Mouse (Mus musculus): ENCODE measurements around the gene Ptprcap. TPM values are rescaled to one million over a fixed set of nuclear protein-coding genes. Genes with fewer than 3 reads are reported as not detected.

Gene Ptprcap
- polyA plus RNA-seq (2014; fragmentation: Nextera tagmentation; extraction: Ambion mirVana): 0.92 and 1.8 TPM in 2 replicates

DNA sequence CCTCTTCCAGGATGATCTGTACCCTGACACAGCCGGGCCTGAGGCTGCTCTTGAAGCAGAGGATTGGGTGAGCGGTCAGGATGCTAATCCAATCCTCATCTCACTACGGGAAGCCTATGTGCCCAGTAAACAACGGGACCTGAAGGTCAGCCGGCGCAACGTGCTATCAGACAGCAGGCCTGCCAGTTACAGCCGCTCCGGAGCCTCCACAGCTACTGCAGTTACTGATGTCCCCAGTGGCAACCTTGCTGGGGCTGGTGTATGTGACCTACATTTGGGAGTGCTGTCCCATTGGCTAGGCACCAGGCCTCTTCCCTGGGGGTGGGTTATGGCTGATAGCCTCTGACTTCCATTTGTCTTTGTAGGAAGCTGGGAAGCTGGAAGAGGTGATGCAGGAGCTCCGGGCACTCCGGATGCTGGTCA lies at the start of gene Ptprcap:
Gene Ptprcap (plus strand): TSS at position 373 of the 423 bp plus-strand sequence.
- ATAC-seq (ENCODE audit: insufficient read depth, low FRiP score, low TSS enrichment): no peak
- Histone ChIP-seq H3K4me3 (ENCODE audit: low read depth, low read length) (no peak within 1 kb of the TSS), H3K27me3 (ENCODE audit: control insufficient read depth, insufficient read depth, low read length) (no peaks in the 10 kb centered on the region), H3K4me1 (ENCODE audit: control insufficient read depth, insufficient read depth, low read length) (peaks cover 8% of the 10 kb centered on the region), H3K9ac (ENCODE audit: low read length) (no peak within 1 kb of the TSS), H3K9me3 (ENCODE audit: control insufficient read depth, low read length) (no peaks in the 10 kb centered on the region), H3K4me2 (ENCODE audit: low read depth) (no peak within 1 kb of the TSS), H3K27ac (ENCODE audit: low read depth, low read length) (no peak within 1 kb of the TSS), H3K36me3 (ENCODE audit: control insufficient read depth, insufficient read depth, low read length) (peaks cover 13% of the 10 kb centered on the region)
- 85% methylated on average over 11 of the region's 11 CpGs for WGBS
- no peak for DNase-seq (ENCODE audit: low spot score)

DNA sequence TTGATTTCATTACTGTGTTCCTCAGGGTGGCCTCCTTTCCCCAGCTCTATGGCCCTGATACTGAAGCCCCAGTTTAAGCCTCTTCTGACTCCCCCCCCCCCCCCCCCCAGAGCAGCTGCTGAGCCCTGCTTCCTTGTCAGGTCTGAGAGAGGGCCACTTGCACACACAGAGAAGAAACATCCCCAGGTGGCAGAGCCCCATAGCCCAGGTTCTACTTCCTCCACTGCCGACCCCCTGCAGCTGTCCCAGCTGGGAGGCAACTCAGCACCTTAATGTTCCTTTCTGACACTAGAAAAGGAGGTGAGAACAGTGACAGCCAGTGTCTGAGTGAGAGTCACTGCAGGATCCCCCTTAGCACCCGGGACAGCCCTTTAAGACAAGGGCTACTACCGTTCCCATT lies 49.6 kb upstream of the Ptprcap start:
- no peak for DNase-seq (ENCODE audit: low spot score)

DNA sequence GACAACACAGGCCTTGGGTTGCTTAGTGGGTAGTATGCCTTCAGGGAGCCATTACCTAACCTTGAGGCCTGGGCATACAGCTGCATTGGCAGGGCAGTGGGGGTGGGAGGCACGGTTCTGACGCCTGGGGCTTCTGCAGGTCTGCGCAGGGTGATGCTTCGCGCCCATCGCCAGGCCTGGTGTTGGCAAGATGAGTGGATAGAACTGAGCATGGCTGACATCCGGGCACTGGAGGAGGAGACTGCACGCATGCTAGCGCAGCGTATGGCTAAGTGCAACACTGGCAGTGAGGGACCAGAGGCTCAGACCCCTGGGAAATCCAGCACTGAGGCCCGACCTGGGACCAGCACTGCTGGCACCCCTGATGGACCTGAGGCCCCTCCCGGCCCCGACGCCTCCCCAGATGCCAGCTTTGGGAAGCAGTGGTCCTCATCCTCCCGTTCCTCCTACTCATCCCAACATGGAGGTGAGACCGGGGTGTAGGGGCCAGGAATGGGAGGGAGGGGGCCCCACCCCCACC lies 48.7 kb upstream of the Ptprcap start:
- H3K36me3 ChIP-seq (ENCODE audit: control insufficient read depth, insufficient read depth, low read length): no peaks in the 10 kb centered on the region
- no peak overlapping the region for H3K9ac ChIP-seq (ENCODE audit: low read length)
- 88% methylated on average over 16 of the region's 16 CpGs for WGBS
- H3K27me3 ChIP-seq (ENCODE audit: control insufficient read depth, insufficient read depth, low read length): peaks cover 25% of the 10 kb centered on the region
- peaks cover 6% of the 10 kb centered on the region for H3K4me1 ChIP-seq (ENCODE audit: control insufficient read depth, insufficient read depth, low read length)
- no peak overlapping the region for H3K27ac ChIP-seq (ENCODE audit: low read depth, low read length)
- H3K4me3 ChIP-seq (ENCODE audit: low read depth, low read length): no peak overlapping the region
- DNase-seq (ENCODE audit: low spot score) (no peak), ATAC-seq (ENCODE audit: insufficient read depth, low FRiP score, low TSS enrichment) (no peak)
- no peaks in the 10 kb centered on the region for H3K9me3 ChIP-seq (ENCODE audit: control insufficient read depth, low read length)
- H3K4me2 ChIP-seq (ENCODE audit: low read depth): no peak overlapping the region

More for the DNA sequence above, 49.6 kb upstream of the Ptprcap start:
- 83% methylated on average over 3 of the region's 3 CpGs for WGBS
- no peak overlapping the region for H3K27ac ChIP-seq (ENCODE audit: low read depth, low read length)
- no peak overlapping the region for H3K4me2 ChIP-seq (ENCODE audit: low read depth)
- no peak overlapping the region for H3K9ac ChIP-seq (ENCODE audit: low read length)
- ATAC-seq (ENCODE audit: insufficient read depth, low FRiP score, low TSS enrichment): no peak
- H3K36me3 ChIP-seq (ENCODE audit: control insufficient read depth, insufficient read depth, low read length): no peaks in the 10 kb centered on the region
- H3K9me3 ChIP-seq (ENCODE audit: control insufficient read depth, low read length): no peaks in the 10 kb centered on the region
- H3K4me3 ChIP-seq (ENCODE audit: low read depth, low read length): no peak overlapping the region
- H3K4me1 ChIP-seq (ENCODE audit: control insufficient read depth, insufficient read depth, low read length): peaks cover 9% of the 10 kb centered on the region
- peaks cover 28% of the 10 kb centered on the region for H3K27me3 ChIP-seq (ENCODE audit: control insufficient read depth, insufficient read depth, low read length)

DNA sequence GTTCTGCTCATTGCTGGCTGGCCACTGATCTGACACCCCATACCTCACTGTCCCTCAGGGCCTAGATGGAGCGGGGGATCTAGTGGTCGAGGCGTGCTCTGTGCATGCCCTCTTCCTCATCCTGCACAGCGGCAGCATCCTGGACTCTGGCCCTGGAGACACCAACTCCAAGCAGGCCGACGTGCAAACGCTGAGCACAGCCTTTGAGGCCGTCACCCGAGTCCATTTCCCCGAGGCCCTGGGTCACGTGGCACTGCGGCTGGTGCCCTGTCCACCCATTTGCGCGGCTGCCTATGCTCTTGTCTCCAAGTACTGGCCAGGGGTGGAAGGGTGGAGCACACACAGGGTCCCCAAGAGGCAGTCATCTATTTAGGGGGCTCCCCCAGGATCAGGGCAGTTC lies 46.8 kb upstream of the Ptprcap start:
- Histone ChIP-seq H3K9ac (ENCODE audit: low read length) (no peak overlapping the region), H3K36me3 (ENCODE audit: control insufficient read depth, insufficient read depth, low read length) (no peaks in the 10 kb centered on the region), H3K9me3 (ENCODE audit: control insufficient read depth, low read length) (no peaks in the 10 kb centered on the region), H3K4me2 (ENCODE audit: low read depth) (no peak overlapping the region), H3K27me3 (ENCODE audit: control insufficient read depth, insufficient read depth, low read length) (peaks cover 8% of the 10 kb centered on the region), H3K4me3 (ENCODE audit: low read depth, low read length) (no peak overlapping the region), H3K4me1 (ENCODE audit: control insufficient read depth, insufficient read depth, low read length) (no peaks in the 10 kb centered on the region), H3K27ac (ENCODE audit: low read depth, low read length) (no peak overlapping the region)
- WGBS: 89% methylated on average over 14 of the region's 14 CpGs
- ATAC-seq (ENCODE audit: insufficient read depth, low FRiP score, low TSS enrichment): no peak
- no peak for DNase-seq (ENCODE audit: low spot score)

DNA sequence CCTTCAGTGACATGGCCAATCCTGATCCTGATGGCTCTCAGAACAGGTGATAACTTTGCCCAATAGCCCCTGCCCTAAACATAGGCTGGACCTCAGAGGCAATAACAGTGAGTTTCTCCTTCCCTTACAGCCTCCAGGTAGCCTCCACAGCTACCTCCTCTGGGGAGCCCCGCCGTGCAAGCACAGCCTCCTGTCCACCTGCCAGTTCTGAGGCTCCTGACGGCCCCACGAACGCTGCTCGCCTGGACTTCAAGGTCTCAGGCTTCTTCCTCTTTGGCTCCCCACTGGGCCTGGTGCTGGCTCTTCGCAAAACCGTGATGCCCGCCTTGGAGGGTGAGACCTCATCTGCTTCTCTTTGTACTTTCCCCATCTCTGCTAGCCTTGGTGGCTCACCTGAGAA lies 44.9 kb upstream of the Ptprcap start:
- no peak for DNase-seq (ENCODE audit: low spot score)
- Histone ChIP-seq H3K9me3 (ENCODE audit: control insufficient read depth, low read length) (no peaks in the 10 kb centered on the region), H3K27me3 (ENCODE audit: control insufficient read depth, insufficient read depth, low read length) (no peaks in the 10 kb centered on the region), H3K4me1 (ENCODE audit: control insufficient read depth, insufficient read depth, low read length) (no peaks in the 10 kb centered on the region), H3K4me3 (ENCODE audit: low read depth, low read length) (no peak overlapping the region), H3K36me3 (ENCODE audit: control insufficient read depth, insufficient read depth, low read length) (peaks cover 7% of the 10 kb centered on the region; the same call in 1 of the 2 replicates), H3K9ac (ENCODE audit: low read length) (no peak overlapping the region), H3K4me2 (ENCODE audit: low read depth) (no peak overlapping the region), H3K27ac (ENCODE audit: low read depth, low read length) (no peak overlapping the region)
- 79% methylated on average over 9 of the region's 9 CpGs for WGBS
- ATAC-seq (ENCODE audit: insufficient read depth, low FRiP score, low TSS enrichment): no peak

DNA sequence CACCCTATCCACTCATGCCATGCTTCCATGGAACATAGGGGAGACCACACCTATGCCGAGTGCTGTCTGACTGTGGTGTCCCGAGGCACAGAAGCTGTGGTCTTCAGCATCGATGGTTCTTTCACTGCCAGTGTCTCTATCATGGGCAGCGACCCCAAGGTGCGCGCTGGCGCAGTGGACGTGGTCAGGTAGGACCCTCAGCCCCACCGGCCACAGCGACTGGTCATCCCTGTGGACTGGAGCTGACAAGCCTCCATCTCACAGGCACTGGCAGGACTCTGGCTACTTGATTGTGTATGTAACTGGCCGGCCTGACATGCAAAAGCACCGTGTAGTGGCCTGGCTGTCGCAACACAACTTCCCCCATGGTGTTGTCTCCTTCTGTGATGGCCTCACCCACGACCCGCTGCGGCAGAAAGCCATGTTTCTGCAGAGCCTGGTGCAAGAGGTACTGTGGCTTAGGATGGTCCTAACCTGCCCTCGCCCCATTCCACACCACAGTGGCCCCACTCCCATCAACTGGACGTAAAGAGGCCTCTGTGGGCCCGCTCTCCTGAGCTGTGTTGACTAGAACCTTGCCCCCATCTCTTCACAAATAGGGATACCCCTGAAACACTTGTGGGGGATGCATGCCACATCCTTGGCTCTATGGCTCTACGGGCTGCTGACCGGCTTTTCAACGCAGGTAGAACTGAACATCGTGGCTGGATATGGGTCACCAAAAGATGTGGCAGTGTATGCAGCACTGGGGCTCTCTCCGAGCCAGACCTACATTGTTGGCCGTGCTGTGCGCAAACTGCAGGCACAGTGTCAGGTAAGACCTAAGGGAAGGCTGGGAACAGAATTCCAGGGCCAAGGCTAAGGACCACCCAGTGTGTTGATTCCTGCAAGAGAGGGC lies 41.1 kb upstream of the Ptprcap start:
- ATAC-seq (ENCODE audit: insufficient read depth, low FRiP score, low TSS enrichment) (no peak), DNase-seq (ENCODE audit: low spot score) (no peak)
- H3K9ac ChIP-seq (ENCODE audit: low read length): no peak overlapping the region
- WGBS: 97% methylated on average over 26 of the region's 26 CpGs
- peaks cover 21% of the 10 kb centered on the region for H3K36me3 ChIP-seq (ENCODE audit: control insufficient read depth, insufficient read depth, low read length)
- no peaks in the 10 kb centered on the region for H3K9me3 ChIP-seq (ENCODE audit: control insufficient read depth, low read length)
- no peak overlapping the region for H3K27ac ChIP-seq (ENCODE audit: low read depth, low read length)
- H3K4me1 ChIP-seq (ENCODE audit: control insufficient read depth, insufficient read depth, low read length): no peaks in the 10 kb centered on the region
- H3K27me3 ChIP-seq (ENCODE audit: control insufficient read depth, insufficient read depth, low read length): no peaks in the 10 kb centered on the region
- H3K4me3 ChIP-seq (ENCODE audit: low read depth, low read length): no peak overlapping the region
- H3K4me2 ChIP-seq (ENCODE audit: low read depth): no peak overlapping the region

DNA sequence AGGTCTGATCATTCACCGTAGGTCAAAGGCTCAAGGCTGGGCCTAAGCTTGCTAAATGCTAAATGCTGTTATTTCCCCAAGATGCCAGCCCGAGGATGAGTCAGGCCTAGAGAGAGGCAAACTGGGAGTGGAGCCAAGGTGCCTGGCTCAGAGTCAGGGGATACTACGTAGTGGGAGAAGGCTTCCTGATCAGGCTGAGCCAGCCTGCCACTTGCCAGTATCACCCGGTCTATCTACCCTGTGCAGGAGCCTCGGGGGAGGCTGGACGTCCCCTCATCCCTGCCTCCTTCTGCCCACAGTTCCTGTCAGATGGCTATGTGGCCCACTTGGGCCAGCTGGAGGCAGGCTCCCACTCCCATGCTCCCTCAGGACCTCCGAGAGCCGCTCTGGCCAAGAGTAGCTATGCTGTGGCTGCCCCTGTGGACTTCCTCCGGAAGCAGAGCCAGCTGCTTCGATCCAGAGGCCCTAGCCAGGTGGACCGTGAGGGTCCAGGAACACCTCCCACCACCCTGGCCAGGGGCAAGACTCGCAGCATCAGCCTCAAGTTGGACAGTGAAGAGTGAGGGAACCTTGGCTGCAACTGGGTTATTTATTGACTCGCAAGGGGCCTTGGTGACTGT lies 40.1 kb upstream of the Ptprcap start:
- DNase-seq (ENCODE audit: low spot score): no peak
- no peak for ATAC-seq (ENCODE audit: insufficient read depth, low FRiP score, low TSS enrichment)
- Histone ChIP-seq H3K27me3 (ENCODE audit: control insufficient read depth, insufficient read depth, low read length) (no peaks in the 10 kb centered on the region), H3K27ac (ENCODE audit: low read depth, low read length) (no peak overlapping the region), H3K9ac (ENCODE audit: low read length) (no peak overlapping the region), H3K4me2 (ENCODE audit: low read depth) (no peak overlapping the region), H3K36me3 (ENCODE audit: control insufficient read depth, insufficient read depth, low read length) (peaks cover 21% of the 10 kb centered on the region), H3K9me3 (ENCODE audit: control insufficient read depth, low read length) (no peaks in the 10 kb centered on the region), H3K4me3 (ENCODE audit: low read depth, low read length) (no peak overlapping the region), H3K4me1 (ENCODE audit: control insufficient read depth, insufficient read depth, low read length) (no peaks in the 10 kb centered on the region)
- WGBS: 88% methylated on average over 13 of the region's 13 CpGs

DNA sequence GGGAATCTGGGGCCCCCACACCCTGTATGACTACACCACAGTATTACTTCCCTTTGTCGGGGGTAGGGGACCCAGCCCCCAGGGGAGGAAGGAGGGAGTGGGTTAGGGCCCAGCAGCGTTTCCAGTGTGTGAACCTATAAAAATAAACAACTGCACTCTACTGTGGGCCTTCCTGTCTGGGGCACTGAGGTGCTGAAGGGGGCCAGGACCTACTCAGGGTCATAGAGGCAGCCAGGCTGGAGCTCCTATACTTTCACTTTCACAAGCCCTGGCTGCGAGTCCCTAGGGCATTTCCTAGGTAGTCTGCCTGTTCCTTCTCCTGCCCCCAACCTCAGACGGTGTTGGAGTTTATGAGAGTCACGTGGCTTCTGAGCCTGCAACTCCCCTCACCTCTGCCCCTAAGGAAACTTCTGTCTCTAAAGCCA lies 39.6 kb upstream of the Ptprcap start:
- H3K36me3 ChIP-seq (ENCODE audit: control insufficient read depth, insufficient read depth, low read length): peaks cover 21% of the 10 kb centered on the region
- ATAC-seq (ENCODE audit: insufficient read depth, low FRiP score, low TSS enrichment): no peak
- 64% methylated on average over 5 of the region's 5 CpGs for WGBS

More for the DNA sequence above, 39.6 kb upstream of the Ptprcap start:
- no peak for DNase-seq (ENCODE audit: low spot score)
- no peak overlapping the region for H3K4me3 ChIP-seq (ENCODE audit: low read depth, low read length)
- H3K27me3 ChIP-seq (ENCODE audit: control insufficient read depth, insufficient read depth, low read length): no peaks in the 10 kb centered on the region
- H3K4me1 ChIP-seq (ENCODE audit: control insufficient read depth, insufficient read depth, low read length): no peaks in the 10 kb centered on the region
- H3K4me2 ChIP-seq (ENCODE audit: low read depth): no peak overlapping the region
- no peaks in the 10 kb centered on the region for H3K9me3 ChIP-seq (ENCODE audit: control insufficient read depth, low read length)
- H3K9ac ChIP-seq (ENCODE audit: low read length): no peak overlapping the region
- H3K27ac ChIP-seq (ENCODE audit: low read depth, low read length): no peak overlapping the region
